Mouse (Mus musculus): Measurements from ENCODE around the gene Gm42417.
"Not testable (repeated sequence)": the region's sequence is repeated elsewhere in the genome, so short reads cannot be mapped to it uniquely, and the experiment has no call there.

Gm42417 gene

DNA sequence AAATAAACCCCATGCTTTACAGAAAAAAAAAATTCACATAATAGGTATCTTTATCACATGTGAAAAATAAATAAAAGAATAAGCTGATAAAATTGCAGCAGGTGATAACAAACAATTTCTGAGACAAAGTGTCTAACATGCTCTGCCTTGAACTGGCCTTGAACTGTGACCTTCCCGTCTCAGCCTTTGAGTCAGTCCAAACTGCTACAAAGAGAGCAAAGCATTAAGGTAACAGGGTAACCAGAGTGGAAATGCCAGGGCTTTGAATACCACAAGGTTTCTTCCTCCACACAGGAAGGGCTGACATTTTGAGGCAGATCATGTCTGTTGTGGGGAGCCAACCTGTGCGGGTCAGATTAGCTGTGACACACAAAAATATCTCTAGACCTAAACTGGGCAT lies 6.2 kb upstream of the Gm42417 start:
- no peak for DNase-seq

DNA sequence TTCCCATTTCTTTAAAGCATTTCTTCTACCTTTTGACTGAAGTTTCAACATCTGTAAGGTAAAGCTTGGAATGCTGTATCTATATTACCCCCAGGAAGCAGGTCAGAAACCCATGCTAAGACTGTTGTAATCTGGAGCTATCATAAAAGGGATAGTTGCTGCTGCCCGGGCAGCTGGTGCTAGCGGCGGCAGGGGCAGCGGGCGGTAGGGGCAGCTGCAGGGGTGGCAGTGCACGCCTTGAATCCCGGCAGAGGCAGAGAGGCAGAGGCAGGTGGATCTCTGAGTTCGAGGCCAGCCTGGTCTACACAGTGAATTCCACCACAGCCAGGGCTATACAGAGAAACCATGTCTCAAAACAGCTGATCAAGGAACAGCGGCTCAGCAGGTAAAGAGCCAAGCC lies 3.7 kb upstream of the Gm42417 start:
- DNase-seq: no peak

DNA sequence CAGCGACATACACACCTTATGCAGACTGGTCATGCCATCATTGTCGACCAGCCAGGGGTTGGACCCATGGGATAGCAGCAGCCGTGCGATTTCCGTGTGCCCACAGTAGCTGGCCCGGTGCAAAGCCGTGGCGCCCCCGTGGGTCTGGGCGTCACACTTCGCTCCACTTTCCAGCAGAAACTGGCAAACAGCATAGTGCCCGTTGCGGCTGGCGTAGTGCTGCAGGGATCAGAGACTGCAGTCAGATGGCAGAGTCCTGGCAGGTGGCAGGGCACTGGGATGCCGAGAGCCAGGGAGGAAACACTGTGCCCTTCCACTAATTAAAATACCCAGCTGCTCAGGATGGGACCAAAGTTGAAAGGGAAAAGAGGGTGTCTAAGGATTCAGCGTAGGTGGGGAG lies 2.6 kb upstream of the Gm42417 start:
- DNase-seq: no peak

DNA sequence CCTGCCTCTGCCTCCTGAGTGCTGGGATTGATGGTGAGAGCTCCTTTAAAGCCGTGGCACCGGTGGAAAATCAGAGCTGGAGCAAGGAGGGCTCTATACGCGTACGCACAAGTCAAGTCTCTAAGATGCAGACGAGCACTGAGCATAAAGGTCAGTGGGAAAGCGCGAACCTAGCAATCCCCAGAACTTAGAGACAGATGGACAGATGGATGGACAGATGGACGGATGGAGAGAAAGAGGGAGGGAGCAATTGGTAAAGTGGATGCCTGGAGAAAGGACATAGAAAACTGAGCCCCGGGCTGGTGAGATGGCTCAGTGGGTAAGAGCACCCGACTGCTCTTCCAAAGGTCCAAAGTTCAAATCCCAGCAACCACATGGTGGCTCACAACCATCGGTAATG lies 1.6 kb upstream of the Gm42417 start:
- no peak for DNase-seq

DNA sequence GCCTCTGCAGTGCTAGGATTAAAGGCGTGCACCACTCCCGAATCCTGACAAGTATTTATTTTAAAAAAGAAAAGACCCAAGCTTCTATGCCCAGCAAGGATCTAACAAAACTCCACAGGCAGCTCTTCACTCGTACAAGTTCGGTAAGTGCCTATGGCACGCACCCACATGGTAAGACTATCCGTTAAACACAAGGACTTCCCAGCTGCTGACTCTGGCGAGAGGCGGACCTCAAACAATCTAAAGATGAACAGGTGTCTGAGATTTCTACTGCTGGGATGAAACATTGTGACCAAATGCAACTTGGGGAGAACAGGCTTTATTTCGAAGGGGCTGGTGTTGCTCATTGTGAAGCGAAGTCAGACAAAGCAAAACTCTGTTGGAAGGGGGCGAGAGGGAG lies 903 bp upstream of the Gm42417 start:
- DNase-seq: no peak

DNA sequence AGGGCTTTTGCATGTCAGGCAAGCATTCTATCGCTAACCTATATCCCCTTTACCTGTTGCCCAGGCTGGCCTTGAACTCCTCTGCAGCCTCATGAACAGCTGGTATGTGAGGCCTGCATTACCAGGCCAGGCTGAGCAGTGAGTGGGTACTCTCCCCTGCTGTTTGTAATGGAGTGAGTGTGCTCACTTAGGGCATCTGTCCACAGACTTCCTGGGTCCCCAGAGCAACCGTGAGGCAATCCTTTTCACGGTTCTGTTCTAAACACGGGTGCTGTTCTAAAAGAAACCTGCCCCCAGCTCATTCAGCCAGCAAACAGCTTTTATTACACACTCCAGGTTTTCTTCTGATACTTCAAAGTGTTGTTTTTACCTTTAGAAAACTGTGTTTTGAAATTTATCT lies 502 bp downstream of the Gm42417 start:
- DNase-seq: no peak

DNA sequence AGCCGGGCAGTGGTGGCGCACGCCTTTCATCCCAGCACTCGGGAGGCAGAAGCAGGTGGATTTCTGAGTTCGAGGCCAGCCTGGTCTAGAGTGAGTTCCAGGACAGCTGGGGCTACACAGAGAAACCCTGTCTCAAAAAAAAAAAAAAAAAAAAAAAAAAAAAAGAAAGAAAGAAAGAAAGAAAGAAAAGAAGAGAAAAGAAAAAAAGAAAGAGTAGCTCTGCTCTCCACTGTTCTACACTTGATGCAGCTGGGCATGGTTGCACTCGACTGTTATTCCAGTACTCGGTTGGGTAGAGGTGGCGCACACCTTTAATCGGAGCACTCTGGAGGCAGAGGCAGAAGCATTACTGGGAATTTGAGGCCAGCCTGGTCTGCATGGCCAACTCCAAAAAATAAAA lies 2.4 kb downstream of the Gm42417 start, which contains the start of gene Ankrd23:
Ankrd23 (minus strand) TSS at position 101 of the 400 bp plus-strand sequence.
- not testable (repeated sequence) for DNase-seq

DNA sequence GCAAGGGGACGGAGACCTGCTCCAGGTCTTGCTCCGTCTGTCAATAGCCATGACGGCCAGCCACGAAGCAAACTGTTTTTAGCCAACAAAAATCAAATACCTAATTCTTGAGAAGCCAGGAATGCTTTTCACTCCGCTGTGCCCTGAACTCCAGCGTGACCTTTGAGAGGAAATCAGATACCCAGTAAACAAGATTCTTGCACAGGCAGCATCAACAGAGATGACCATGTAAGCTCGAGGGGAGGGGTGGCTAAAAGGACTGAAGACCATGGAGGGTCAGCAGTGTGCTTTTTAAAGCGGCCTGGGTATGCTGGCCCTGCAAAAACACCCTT lies 2.9 kb downstream of the Gm42417 start:
- no peak for DNase-seq

DNA sequence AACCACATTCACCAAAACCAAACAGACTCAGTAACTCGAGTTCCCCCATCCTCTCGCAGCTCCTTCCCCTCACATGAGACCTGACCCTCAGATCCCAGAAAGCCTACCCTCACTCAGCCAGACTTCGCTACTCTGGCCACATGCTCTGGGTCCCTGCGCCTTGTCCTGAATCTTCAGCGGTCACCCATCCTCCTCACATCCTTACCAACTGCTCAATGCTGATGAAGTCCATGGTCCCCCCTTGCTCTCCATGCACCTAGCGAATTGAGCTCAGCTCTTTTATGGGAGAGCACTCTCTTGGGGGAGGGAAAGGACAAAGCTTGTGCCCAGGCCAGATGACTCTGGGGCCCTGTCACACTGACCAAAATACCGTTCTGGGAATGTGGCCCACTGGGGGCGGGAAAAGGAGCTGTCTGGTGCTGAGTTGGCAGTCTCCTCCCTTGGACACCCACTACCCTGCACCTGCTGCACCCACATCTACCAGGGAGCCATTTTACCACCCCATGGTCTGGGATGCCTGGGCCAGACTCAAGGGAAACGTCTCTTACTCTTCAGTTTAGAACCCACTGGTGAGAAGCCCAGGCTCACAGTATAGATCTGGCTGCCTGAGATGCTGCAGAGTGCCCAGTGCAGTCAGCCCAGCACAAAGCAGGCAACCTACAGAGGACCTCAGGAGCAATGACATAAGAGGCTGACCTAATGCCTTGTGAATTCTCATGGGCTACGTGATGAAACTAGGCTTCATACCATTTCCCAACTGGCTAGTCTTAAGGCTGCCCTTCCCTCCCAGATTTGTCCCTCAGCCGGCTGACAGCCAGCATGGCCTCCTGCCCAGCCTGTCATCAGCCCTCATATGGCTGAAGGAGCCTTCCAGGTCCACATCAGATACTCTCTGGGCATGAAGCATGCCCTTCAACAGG lies 3.5 kb downstream of the Gm42417 start:
- no peak for DNase-seq

DNA sequence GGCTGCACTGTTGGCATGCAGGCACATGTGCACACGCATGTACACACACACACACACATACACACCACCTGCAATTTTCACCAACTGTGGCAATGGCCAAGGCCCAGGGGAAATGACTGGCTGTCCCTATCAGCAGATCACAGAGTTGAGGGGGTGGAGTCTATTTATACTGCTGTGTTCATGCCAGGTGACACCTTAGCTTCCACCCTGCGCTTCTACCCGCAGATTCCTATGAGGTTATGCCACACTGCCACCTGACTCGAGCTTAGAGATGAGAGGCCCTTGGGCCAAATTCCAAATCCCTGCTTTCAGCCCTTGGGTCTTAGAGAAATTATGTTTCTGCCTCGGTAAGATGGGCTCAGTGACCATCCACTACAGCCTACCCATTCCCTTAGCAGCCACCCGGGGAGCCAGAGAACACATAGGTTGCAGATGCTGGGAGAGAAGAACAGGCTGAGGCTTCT lies 4.6 kb downstream of the Gm42417 start:
- no peak for DNase-seq

DNA sequence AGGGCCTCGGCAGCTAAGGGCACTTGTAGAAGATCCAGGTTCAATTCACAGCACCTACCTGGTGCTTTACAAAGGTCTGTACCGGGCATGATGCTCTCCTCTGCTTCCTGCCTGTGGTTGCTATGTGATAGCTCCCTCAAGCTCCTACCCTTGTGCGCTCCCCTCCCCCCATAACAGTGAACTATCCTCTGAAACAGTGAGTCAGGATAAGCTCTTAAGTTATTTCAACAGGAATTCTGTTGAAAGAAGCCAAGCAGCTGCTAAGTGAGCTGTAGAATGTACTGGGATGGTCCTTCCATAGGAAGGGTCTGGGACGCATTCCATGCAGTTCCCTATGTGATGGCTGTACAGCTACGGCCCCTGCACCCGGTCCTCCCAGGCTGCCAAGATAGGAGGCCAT lies 5.7 kb downstream of the Gm42417 start:
- DNase-seq: no peak

DNA sequence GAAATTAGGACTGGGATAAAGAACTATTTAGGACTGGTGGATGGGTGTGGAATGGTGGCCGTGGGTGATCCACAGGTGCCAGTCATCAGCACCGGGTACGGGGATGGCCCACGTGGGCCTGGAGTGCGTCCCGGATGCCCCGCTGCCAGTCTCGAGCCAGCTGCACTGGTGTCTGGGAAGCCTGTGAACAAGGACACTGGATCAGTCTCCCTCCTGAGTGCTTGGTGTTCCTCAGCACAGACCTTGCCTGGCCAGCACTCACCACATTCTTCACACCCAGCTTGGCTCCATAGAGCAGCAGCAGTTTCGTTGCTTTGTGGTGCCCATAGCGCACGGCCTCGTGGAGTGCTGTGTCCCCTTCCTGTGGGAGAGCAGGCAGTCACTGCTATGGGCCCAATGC lies 7.8 kb downstream of the Gm42417 start:
- DNase-seq: no peak

DNA sequence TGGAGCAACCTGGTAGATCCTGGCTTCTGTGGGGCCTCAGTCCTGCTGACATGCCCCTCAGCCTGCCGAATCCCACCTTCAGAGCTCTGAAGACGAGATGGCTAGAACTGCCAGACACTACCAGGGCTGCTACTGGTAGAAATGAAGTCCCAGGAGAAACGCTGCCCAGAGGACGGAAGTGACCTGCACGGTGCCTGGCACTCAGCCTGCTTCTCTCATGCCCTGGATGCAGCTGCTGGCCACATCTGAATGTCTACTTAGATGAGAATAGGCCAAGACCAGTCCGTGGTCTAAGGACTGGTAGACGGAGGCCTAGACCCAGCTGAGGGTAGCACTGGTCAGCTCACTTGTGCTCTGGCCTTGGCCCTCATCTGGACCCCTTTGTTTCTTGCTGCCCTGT lies 8.3 kb downstream of the Gm42417 start:
- DNase-seq: no peak

DNA sequence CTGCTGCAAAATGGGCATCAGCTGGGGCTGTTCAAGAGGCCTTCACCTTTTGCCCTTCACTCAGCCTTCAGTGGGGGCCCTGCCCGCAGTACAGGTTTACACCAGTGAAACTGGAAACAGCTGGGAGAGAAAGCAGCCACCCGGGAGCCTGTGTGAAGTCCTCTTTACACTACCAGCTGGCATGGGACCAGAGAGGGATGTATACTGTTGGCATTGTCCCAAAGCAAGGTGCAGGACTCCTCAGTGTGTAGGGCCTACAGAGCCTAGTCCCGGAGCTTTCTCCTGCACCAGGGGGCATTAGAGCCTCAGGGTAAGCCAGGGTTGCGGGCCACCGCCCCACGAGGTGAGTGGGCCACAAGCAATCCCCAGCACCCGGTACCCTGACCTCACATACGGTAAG lies 8.7 kb downstream of the Gm42417 start:
- no peak for DNase-seq

DNA sequence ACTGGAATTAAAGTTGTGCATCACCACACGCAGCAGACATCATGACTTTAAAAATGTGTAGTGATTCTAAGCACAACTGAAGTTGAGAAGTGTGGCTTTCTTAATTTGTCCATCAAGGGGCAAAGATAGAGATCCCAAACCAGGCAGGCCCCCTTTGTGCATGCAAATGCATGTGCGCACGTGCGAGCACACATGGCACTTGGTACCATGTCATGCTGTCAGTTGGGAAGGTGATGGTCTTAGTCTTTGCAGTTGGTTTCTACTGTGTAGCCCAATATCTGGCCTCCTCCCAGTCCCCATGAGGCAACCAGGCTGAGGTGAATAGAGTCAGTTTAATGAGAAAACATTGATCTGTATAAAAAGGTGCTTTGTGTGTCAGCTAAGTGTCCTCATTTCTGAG lies 9.4 kb downstream of the Gm42417 start:
- no peak for DNase-seq

DNA sequence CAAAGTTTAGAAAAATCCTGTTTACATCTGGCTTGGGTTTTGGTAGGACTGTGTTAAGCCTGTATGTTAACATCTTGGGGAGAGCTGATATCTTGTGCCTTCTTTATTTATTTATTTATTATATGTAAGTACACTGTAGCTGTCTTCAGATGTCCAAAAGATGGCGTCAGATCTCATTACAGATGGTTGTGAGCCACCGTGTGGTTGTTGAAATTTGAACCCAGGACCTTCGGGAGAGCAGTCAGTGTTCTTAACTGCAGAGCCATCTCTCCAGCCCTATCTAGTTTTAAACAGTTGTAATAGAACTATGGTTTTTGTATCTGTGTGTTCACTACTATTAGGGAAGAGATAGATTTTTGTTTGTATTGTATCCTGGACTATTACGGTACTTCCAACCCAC lies 10.0 kb downstream of the Gm42417 start:
- no peak for DNase-seq

DNA sequence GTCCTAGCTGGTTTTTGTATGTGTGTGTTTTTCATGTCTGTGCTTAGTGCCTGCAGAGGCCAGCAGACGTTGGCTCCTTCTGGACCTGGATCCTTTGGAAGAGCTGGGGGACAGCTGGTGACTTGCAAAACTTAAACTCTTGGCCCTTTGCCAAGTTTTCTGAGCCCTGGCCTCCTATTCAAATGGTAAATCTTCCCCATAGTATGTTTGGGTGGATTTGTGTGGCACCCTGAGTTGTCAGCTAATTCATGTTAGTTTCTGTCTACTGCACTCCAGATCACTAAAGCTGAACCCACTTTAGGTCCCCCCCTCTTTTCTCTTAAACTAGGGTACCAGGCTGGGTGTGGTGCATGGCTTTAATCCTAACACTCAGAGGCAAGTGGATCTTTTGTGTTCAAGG lies 10.9 kb downstream of the Gm42417 start:
- no peak for DNase-seq

DNA sequence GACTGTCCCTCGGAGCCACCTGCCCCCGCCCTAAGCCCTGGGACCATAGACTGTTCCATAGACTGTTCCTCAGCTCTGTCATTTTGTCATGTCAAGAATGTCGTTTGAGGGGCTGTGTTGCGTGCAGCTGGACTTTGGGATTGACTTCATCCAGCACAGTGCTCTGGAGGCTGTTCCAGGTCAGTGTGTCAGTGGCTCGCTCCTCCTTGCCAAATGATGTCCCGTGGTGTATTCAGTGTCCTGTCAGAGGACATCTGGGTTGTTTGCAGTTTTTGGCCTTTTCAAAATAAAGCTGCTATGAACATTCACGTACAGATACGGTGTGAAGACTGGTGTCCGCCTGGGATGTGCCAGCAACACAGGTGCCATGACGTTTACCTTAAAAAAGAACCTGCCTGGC lies 12.3 kb downstream of the Gm42417 start:
- DNase-seq: no peak

DNA sequence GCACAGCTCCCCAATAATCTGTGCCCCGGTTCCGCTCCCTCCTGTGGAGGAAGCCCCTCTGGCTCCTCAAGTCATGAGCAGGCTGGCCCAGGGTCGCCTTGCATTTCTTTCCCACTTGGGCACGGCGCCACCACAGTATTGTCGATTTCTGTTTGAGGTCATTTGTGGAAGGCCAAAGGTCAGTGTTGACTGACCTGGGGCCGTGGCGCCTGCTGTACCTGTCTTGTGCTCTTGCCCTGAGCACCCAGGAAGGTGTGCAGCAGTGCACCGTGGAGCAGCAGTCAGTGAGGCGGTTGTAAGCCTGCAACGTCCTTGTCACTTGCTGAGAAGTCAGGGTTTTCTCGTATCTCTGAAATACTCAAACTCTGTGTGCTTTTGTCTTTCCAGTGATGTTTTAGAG lies 13.5 kb downstream of the Gm42417 start:
- no peak for DNase-seq

DNA sequence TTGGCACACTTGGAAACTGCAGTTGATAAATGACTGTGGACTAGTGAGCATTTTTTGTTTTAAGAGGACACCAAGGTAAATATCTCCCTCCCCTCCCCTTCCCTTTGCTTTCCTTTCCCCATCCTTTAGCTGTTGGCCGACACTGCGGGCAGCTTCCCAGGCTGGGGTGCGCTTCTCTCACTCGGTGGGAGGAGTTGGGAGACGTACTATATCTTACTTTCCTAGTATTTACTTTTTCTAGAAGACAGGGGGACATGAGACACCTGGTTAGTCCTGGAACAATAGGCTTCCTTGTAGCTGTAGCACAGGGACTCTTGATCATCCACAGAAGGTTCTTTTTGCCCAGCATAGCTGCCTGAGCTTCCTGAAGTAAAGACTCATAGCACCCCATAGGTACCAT lies 15.2 kb downstream of the Gm42417 start:
- DNase-seq: no peak

DNA sequence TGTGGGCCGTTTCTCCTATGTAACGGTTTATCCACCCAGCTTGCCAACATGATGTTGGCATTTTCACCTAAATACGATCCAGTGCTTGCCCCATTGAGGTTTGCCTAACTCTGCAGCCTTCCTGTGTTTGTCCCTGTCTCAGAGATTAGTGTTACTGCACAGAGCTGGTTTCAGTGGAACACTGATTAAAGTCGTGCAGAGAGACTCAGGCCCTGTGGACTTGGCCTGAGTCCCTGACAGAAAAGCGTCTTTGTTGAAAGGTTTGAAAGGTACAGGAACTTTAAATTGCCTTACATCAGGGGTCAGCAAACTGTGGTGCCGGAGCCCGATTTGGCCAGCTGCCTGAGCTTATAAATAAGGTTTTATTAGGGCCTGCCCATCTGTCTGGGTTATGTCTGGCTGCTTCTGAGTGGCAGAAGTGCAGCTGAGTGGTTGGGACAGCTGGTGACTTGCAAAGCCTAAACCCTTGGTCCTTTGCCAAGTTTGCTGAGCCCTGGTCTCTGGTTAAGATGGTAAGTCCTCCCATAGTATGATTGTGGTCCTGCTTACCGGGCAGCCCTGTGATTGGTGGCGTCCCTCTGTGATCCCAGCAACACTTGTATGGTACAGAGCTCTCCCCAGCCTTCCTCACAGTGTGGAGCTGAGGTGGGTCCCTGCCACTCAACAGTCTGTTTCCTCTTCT lies 15.8 kb downstream of the Gm42417 start:
- DNase-seq: no peak

DNA sequence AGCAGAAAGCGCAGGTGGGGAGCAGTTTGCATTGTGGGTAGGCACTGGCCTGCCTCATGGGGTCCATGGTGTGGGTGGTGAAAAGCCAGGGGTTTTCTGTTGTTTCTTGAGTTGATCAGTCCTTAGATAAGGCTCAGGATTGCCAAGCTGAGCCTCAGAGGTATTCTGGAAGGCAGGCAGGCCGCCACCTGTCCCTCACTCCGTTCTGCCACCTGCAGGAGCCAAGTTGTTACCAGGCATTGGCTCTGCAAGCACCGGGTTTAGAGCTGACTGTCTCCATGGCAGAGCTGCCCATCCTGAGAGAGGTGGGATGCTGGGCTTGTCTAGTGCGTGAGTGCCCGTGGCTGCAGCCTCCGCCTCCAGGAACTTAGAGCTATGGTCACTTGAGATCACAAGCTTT lies 17.0 kb downstream of the Gm42417 start:
- DNase-seq: no peak

DNA sequence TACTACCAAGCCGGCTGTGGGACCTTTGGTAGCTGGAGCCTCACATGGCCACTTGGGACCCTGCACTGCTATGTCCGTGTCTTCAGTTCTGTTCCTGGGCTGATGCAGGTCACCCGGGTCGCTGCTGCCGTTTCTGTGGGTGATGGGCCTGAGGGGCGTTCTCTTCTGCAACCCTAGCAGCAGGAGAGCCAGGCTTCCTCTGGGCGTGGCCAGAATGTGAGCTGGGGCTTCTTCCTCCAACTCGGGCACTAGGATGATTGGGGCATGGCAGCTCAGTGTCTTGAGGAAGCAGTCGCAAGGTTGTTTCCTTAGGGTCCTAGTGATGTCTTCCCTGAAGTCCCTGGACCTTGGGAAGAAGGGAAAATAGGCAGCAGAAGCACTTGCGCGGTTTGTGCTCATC lies 19.6 kb downstream of the Gm42417 start:
- no peak for DNase-seq

DNA sequence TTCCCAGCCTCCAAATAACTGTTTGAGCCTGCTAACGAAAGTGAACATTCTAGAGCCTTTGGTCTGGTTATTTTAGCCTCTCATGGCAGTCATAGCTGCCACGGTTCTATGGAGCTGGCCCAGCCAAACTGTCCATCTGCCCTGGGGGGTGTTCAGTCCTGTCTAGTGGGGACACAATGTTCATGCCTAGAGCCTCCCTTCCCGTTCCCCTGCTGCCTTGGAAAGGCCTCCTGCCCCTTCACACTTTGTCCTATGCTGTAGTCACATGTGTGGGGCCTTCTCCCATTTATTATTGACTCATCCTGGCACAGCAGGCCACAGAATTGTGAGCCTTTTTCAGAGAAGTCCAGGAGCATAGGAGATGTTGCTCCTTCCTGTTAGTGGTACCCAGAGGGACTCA lies 21.0 kb downstream of the Gm42417 start:
- no peak for DNase-seq

DNA sequence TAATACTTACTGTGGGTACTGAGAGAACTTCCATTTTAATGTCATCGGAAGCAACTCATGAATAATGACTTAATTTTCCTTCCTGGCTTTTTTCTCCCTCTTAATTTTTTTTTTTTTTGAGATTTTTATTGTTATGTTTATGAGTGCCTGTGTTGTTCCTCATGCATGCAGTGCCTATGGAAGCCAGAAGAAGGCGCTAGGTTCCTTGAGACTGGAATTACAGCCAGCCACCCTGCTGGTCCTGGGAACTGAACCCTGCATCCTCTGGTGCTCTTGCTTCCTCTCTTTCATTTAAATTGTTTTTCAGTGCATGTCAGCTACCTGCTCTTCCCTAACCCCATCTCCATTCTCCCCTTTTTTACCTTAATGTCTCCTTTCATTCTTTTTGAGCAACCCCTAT lies 25.5 kb downstream of the Gm42417 start:
- DNase-seq: peak; percentile 46
